Mouse (Mus musculus) thymus, adult 2 months (tissue): ENCODE measurements around the gene 6030468B19Rik. TPM values are rescaled to one million over a fixed set of nuclear protein-coding genes. Genes with fewer than 3 reads are reported as not detected.

Experiments
- DNase-seq: peaks from one replicate; pipeline ENCODE4 v3.0.0; 2021
- H3K27ac ChIP-seq: fragments of 200-500 bp; 2 replicates; pipeline ENCODE4 v1.5.1; 2012; ENCODE audit warnings: low read length, control low read depth; ENCODE audit not compliant: control insufficient read depth, insufficient read depth
- H3K27me3 ChIP-seq: fragments of 200-500 bp; 2 replicates; pipeline ENCODE4 v1.6.1; 2012; ENCODE audit warnings: mild to moderate bottlenecking, low read length, moderate library complexity, mixed read lengths; ENCODE audit not compliant: control insufficient read depth, insufficient read depth
- H3K36me3 ChIP-seq: fragments of 200-500 bp; 2 replicates; pipeline ENCODE4 v1.6.1; 2012; ENCODE audit warnings: mild to moderate bottlenecking, low read length, moderate library complexity; ENCODE audit not compliant: control insufficient read depth, insufficient read depth
- H3K4me1 ChIP-seq: fragments of 200-500 bp; replicated peaks from 2 replicates; pipeline ENCODE4 v1.6.1; 2012; ENCODE audit warnings: low read length; ENCODE audit not compliant: control insufficient read depth, insufficient read depth
- H3K4me3 ChIP-seq: fragments of 200-500 bp; 2 replicates; pipeline ENCODE4 v1.5.1; 2012; ENCODE audit warnings: mild to moderate bottlenecking, low read length, control low read depth, moderate library complexity; ENCODE audit not compliant: control insufficient read depth, insufficient read depth
- CTCF ChIP-seq: fragments of 200-500 bp; IDR thresholded peaks from 2 replicates; pipeline ENCODE4 v1.5.1; 2012; ENCODE audit warnings: mild to moderate bottlenecking, control low read depth, low read length, moderate library complexity, borderline replicate concordance; ENCODE audit not compliant: control insufficient read depth, poor library complexity, insufficient read depth; ENCODE audit errors: extremely low read depth
- POLR2A ChIP-seq: fragments of 200-500 bp; IDR thresholded peaks from 2 replicates; pipeline ENCODE4 v1.6.1; 2012; ENCODE audit warnings: mild to moderate bottlenecking, low read length, control low read depth, moderate library complexity; ENCODE audit not compliant: control insufficient read depth, poor library complexity, insufficient read depth; ENCODE audit errors: extremely low read depth
- WGBS: fragments of 180-500 bp; shearing (Covaris S2); methylation state at CpG from one replicate; pipeline ENCODE4 v1.1.7; 2018; 5-methylcytosine and 5-hydroxymethylcytosine counted together
- polyA plus RNA-seq: library from polyadenylated mRNA; depleted of rRNA; stranded (reverse); fragments of >200 nt; gene quantifications from 2 replicates; pipeline ENCODE4 v1.2.3, GENCODE M21; 2012

Gene 6030468B19Rik
- polyA plus RNA-seq, 1 experiment: 1.7 TPM

DNA sequence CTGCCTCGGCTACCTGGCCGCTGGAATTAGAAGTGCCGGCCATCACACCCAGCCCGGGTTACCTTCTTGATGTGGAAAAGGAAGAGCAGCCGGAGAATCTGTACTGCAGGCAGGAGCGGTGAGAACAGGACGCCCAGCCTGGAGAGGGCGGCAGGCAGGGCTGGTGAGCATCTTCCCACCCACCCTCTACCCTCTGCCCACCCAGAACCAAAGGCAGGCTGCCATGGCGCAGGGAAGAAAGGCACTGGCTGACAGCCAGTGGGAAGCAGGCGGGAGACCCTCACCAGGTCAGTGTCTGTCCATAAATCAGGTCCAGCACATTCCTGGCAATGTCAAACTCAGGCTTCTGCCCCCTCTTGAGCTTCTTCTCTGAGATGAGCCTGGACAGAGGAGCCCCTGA, 27.1 kb upstream of the 6030468B19Rik start:
- WGBS: 95% methylated on average over 10 of the region's 10 CpGs
- H3K4me1 ChIP-seq: no peaks in the 10 kb centered on the region; the same call in 1 of the 2 replicates
- DNase-seq: no peak
- H3K27me3 ChIP-seq: no peaks in the 10 kb centered on the region
- no peak overlapping the region for H3K27ac ChIP-seq
- H3K4me3 ChIP-seq: no peak overlapping the region
- H3K36me3 ChIP-seq: peaks cover 29% of the 10 kb centered on the region
- TF ChIP-seq CTCF (no peak), POLR2A (no peak)

DNA sequence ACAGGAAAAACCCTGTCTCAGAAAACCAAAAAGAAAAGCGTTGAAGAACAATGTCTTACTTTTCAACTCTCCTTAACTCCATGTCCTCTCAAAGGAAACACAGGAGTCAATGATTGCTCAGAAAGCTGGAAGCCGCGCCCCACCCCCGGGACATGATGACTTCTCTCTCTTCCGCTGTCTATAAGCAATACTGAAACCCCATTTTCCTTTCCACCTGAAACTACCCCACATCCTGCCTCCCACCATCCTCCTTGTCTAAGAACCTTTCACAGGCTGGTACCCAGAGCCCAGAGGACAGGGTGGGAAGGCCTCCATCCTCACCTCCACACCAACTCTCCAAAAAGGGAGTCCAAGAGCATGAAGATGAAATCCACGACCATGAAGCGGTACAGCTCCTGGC, 25.1 kb upstream of the 6030468B19Rik start:
- Histone ChIP-seq H3K36me3 (peaks cover 26% of the 10 kb centered on the region), H3K27me3 (no peaks in the 10 kb centered on the region), H3K27ac (no peak overlapping the region), H3K4me1 (peaks cover 16% of the 10 kb centered on the region), H3K4me3 (no peak overlapping the region)
- WGBS: 92% methylated on average over 7 of the region's 7 CpGs
- DNase-seq: no peak
- TF ChIP-seq POLR2A: no peak
- TF ChIP-seq CTCF: no peak

DNA sequence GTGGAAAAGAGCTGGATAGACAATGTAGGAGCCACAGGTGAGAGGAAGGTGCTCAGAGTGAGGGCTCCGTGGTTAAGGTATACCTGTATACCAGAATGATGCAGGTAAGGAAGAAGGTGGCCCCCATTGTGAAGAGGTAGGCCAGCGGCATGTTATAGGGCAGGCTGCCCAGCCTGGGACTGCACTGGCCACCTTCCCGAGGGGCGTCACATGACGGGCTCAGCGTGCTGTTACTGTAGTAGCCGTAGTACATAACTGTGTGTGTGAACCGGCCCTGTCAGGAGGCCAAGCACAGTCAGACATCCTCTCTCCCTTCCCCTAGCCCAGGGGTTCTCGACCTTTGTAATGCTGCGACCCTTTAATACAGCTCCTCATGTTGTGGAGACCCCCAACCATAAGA, 22.5 kb upstream of the 6030468B19Rik start:
- H3K4me1 ChIP-seq: peaks cover 35% of the 10 kb centered on the region
- TF ChIP-seq CTCF (no peak), POLR2A (no peak)
- H3K27me3 ChIP-seq: no peaks in the 10 kb centered on the region
- 98% methylated on average over 10 of the region's 10 CpGs for WGBS
- H3K36me3 ChIP-seq: peaks cover 23% of the 10 kb centered on the region
- H3K4me3 ChIP-seq: no peak overlapping the region
- H3K27ac ChIP-seq: no peak overlapping the region
- DNase-seq: no peak

DNA sequence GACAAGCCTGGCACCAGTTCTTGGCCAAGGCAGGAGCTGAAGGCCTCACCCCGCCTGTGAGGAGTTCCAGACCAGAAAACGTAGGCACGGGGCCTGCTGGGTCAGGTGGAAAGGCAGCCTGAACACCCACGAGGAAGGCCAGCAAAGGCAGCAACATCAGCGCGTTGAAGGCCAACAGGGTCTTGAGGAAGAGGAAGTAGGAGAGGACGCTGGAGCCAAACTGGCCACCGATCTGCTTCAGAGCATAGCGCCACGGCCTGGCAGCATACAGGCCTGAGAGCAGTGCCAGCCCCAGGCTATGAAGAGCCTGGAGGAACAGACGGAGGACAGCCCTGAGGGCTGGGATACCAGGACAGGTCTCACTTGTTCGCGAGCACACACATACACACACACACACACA, 21.9 kb upstream of the 6030468B19Rik start:
- Histone ChIP-seq H3K27ac (no peak overlapping the region), H3K27me3 (no peaks in the 10 kb centered on the region), H3K36me3 (peaks cover 23% of the 10 kb centered on the region), H3K4me1 (peaks cover 35% of the 10 kb centered on the region), H3K4me3 (no peak overlapping the region)
- DNase-seq: no peak
- TF ChIP-seq POLR2A: no peak
- TF ChIP-seq CTCF: no peak
- 93% methylated on average over 13 of the region's 13 CpGs for WGBS

DNA sequence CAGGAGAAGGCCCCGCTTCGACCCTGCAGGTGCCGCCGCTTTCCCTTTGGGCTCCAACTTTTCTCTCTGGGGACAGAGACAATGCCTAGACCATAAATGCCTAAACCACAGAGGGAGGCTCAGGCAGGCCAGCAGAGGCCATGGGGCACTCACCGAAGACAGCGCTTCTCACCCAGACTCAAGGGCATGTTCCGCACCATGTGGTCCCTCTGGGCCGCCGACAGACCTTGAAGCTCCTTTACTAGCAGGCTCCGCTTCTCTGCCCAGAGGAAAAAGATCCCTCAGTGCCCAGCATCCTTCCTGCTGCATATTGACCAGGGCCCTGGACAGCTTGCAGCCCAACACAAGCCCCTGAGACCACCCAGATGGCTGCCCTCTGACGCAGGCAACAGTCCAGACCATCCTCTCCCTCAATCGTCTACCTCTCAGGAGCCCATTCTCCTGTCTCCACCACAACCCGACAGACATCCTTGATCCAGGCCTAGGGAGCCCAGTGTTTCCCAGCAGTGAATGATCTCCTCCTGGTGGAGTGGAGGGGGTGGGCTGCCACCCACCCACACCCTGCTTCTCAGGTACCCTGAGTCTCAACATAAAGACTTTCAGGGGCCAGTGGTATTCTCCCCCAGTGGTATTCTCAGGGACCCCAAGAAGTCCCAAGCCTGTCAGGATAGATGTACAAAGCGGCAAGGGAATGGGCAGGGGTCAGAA, 21.2 kb upstream of the 6030468B19Rik start:
- Histone ChIP-seq H3K27ac (peak overlapping the region; percentile 68; the same call in 1 of the 2 replicates), H3K4me1 (peaks cover 40% of the 10 kb centered on the region), H3K4me3 (no peak overlapping the region), H3K36me3 (peaks cover 23% of the 10 kb centered on the region), H3K27me3 (no peaks in the 10 kb centered on the region)
- WGBS: 91% methylated on average over 14 of the region's 14 CpGs
- no peak for DNase-seq
- TF ChIP-seq CTCF: no peak
- TF ChIP-seq POLR2A: no peak

DNA sequence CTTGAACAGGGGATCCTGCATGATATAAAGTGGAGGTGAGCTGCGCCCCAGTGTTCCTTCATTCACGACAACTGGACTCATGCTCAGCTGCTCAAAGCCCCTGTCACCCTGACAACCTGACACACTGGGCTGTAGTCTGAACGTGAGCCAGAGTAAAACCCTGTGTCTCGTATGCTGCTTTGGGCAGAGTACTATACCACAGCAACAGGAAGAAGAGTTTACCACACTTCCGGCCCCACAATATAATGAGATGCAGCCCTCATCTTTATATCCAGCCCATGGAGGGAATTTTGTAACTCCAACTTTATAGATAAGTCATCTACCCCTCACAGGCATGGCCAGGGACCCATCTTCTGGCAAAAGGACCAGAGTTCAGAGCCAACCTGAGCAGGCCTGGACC, 20.3 kb upstream of the 6030468B19Rik start:
- H3K27ac ChIP-seq: peak overlapping the region; percentile 85
- no peak overlapping the region for H3K4me3 ChIP-seq
- DNase-seq: peak; percentile 45
- no peak for TF ChIP-seq POLR2A
- TF ChIP-seq CTCF: no peak
- H3K27me3 ChIP-seq: no peaks in the 10 kb centered on the region
- WGBS: 19% methylated on average over 5 of the region's 5 CpGs
- H3K36me3 ChIP-seq: peaks cover 23% of the 10 kb centered on the region
- peaks cover 44% of the 10 kb centered on the region for H3K4me1 ChIP-seq
